Comparison of ENCODE assay signal across 8 mouse cellular contexts in the genomic region with DNA sequence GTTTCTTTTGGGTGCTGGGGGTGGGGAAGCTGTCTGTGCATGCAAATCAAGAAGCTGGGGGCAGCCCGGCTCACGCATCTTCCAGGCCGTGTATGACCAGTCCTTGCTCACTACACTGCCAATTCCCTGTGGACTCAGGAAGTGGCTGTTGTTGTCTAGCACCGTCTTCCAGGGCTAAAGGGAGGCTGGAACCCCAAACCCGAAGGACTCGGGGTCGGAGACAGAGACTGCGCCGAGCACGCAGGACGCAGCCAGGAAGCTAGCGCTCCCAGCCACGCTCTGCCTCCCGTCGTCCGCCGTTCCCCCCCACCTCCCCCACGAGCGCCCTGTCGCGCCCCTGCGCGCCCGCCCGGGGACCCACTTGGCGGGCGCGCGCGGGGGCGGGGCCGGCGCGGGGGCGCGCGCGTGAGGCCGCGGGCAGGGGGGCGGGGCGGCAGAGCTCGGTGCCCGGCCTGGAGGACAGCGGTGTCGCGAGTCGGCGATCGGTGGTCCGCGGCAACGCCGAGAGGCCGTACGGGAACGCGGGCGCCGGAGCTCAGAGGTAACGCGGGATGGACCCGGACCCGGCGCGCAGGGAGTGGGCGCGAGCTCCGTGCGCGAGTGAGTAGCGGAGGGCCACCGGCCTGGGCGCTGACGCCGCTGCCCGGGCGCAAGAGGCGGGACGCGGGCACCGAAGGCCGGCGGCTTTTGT. TPM values are rescaled to one million over a fixed set of nuclear protein-coding genes. Genes with fewer than 3 reads are reported as not detected.
DNase-seq lines count a peak whose midpoint lies in the region; ATAC-seq lines count a peak whose summit lies in the region.

Hp1bp3 (plus strand) TSS at position 97 of the 691 bp plus-strand sequence.

- peaks cover 31% of the 10 kb centered on the region for H3K4me1 ChIP-seq in embryonic facial prominence, embryonic 13.5 days
- H3K4me1 ChIP-seq in limb, embryonic 10.5 days: peaks cover 25% of the 10 kb centered on the region
- peaks cover 34% of the 10 kb centered on the region for H3K4me1 ChIP-seq in midbrain, embryonic 12.5 days

- peak within 1 kb of the TSS; percentile 90 for H3K4me2 ChIP-seq in embryonic facial prominence, embryonic 13.5 days
- peak within 1 kb of the TSS; percentile 71 for H3K4me2 ChIP-seq in midbrain, embryonic 12.5 days (replicated peaks)

- H3K9me3 ChIP-seq in embryonic facial prominence, embryonic 13.5 days: no peaks in the 10 kb centered on the region
- no peaks in the 10 kb centered on the region for H3K9me3 ChIP-seq in limb, embryonic 10.5 days (replicated peaks)
- no peaks in the 10 kb centered on the region for H3K9me3 ChIP-seq in midbrain, embryonic 12.5 days

- under 1% methylated on average over 84 of the region's 84 CpGs for WGBS in embryonic facial prominence, embryonic 13.5 days
- under 1% methylated on average over 76 of the region's 84 CpGs for WGBS in limb, embryonic 10.5 days
- 1% methylated on average over 78 of the region's 84 CpGs for WGBS in midbrain, embryonic 12.5 days

- peak; percentile 57 for ATAC-seq in embryonic facial prominence, embryonic 13.5 days (ENCODE audit: insufficient number of reproducible peaks, insufficient read depth, low FRiP score, low TSS enrichment, low read depth)
- peak; percentile 82 for ATAC-seq in midbrain, embryonic 12.5 days (ENCODE audit: low FRiP score, low read depth)

- H3K4me3 ChIP-seq in embryonic facial prominence, embryonic 13.5 days: peak within 1 kb of the TSS; percentile 99
- peak within 1 kb of the TSS; percentile 98 for H3K4me3 ChIP-seq in limb, embryonic 10.5 days
- H3K4me3 ChIP-seq in midbrain, embryonic 12.5 days: peak within 1 kb of the TSS; percentile 93

- no peaks in the 10 kb centered on the region for H3K27me3 ChIP-seq in embryonic facial prominence, embryonic 13.5 days
- no peaks in the 10 kb centered on the region for H3K27me3 ChIP-seq in limb, embryonic 10.5 days (ENCODE audit: low read depth, poor library complexity, severe bottlenecking)
- no peaks in the 10 kb centered on the region for H3K27me3 ChIP-seq in midbrain, embryonic 12.5 days

- peak; percentile 70 for DNase-seq in 3T3-L1 (ENCODE audit: low read depth, low spot score)
- DNase-seq in adrenal gland, postnatal 25 days: peak; percentile 86
- peak; percentile 86 to 87 for DNase-seq in heart, adult 18-20 months
- peak; percentile 78 for DNase-seq in kidney, adult 18-20 months
- peak; percentile 89 for DNase-seq in limb, embryonic 10.5 days (ENCODE audit: low spot score)
- DNase-seq in spleen, adult 12 weeks (ENCODE audit: low spot score): peak; percentile 74

- peak within 1 kb of the TSS; percentile 99 for H3K9ac ChIP-seq in embryonic facial prominence, embryonic 13.5 days
- peak within 1 kb of the TSS; percentile 98 for H3K9ac ChIP-seq in midbrain, embryonic 12.5 days (replicated peaks)

- H3K36me3 ChIP-seq in embryonic facial prominence, embryonic 13.5 days: peaks cover 8% of the 10 kb centered on the region; the same call in 1 of the 2 replicates
- peaks cover 31% of the 10 kb centered on the region for H3K36me3 ChIP-seq in limb, embryonic 10.5 days
- H3K36me3 ChIP-seq in midbrain, embryonic 12.5 days: 0 out of 2 replicates have a peak, but pooled peaks cover 7% of the 10 kb centered on the region

- H3K27ac ChIP-seq in embryonic facial prominence, embryonic 13.5 days: peak within 1 kb of the TSS; percentile 98
- peak within 1 kb of the TSS; percentile 100 for H3K27ac ChIP-seq in limb, embryonic 10.5 days
- H3K27ac ChIP-seq in midbrain, embryonic 12.5 days (replicated peaks): peak within 1 kb of the TSS; percentile 100

RNA-seq across cellular contexts. Expression of gene Hp1bp3, which starts in this region (rescaled TPM):
- total RNA-seq in adrenal gland, postnatal 25 days (2021): 214 and 265 TPM in 2 replicates
- polyA plus RNA-seq in embryonic facial prominence, embryonic 13.5 days (2015; fragmentation: Nextera tagmentation; extraction: Ambion mirVana): 218 and 228 TPM in 2 replicates
- 10 to 100 TPM; 84.3 to 85.1 TPM for total RNA-seq in heart, adult 18-20 months (2021)
- 134 and 163 TPM in 2 replicates for polyA plus RNA-seq in limb, embryonic 10.5 days (2016; fragmentation: Nextera tagmentation; extraction: Ambion mirVana)
- polyA plus RNA-seq in midbrain, embryonic 12.5 days (2016; fragmentation: Nextera tagmentation; extraction: Ambion mirVana): 217 and 228 TPM in 2 replicates

Comparison
In these comparisons a context has a peak if more than half of its experiments do, and no peak if none do; other contexts are left out.
1. Peak in every context shown above with its lines: DNase-seq, ATAC-seq, H3K4me3 ChIP-seq and H3K27ac ChIP-seq.